Mouse (Mus musculus): ENCODE results near the gene Pfkfb1.

GRCm38 (mm10) chrX:150541684-150542083 is 46.3 kb upstream of the Pfkfb1 start:
- TF ChIP-seq POLR2A (IDR thresholded peaks at IDR 0.05; ENCODE audit: extremely low read depth, insufficient read depth, low read length), result no peak
- no peak for TF ChIP-seq CTCF (IDR thresholded peaks at IDR 0.05; ENCODE audit: extremely low read depth, insufficient read depth, low read length)
